Mouse (Mus musculus) limb, embryonic 14.5 days (tissue): ENCODE measurements around the gene Abhd4. TPM values are rescaled to one million over a fixed set of nuclear protein-coding genes. Genes with fewer than 3 reads are reported as not detected.

Experiments used
- ATAC-seq: fragments of 200-750 bp; cut with Nextera tagmentation; 2 replicates; pipeline ENCODE4 v1.8.0; 2017; ENCODE audit warnings: low read depth, moderate number of reproducible peaks, moderate TSS enrichment; ENCODE audit not compliant: low FRiP score
- DNase-seq: peaks from one replicate; pipeline ENCODE4 v3.0.0-alpha.2; 2015; ENCODE audit warnings: low spot score
- H3K27ac ChIP-seq: fragments of 300-500 bp; sonication (generic); replicated peaks from 2 replicates; pipeline ENCODE4 v1.5.1; 2014; ENCODE audit warnings: low read depth, mild to moderate bottlenecking, low read length, moderate library complexity, mixed read lengths
- H3K27me3 ChIP-seq: fragments of 300-500 bp; sonication (generic); 2 replicates; pipeline ENCODE4 v1.6.1; 2014; ENCODE audit warnings: low read length, mixed read lengths; ENCODE audit not compliant: control insufficient read depth, insufficient read depth
- H3K36me3 ChIP-seq: fragments of 300-500 bp; sonication (generic); 2 replicates; pipeline ENCODE4 v1.6.1; 2014; ENCODE audit warnings: mild to moderate bottlenecking, low read length, moderate library complexity, mixed read lengths; ENCODE audit not compliant: control insufficient read depth, insufficient read depth
- H3K4me1 ChIP-seq: fragments of 300-500 bp; sonication (generic); 2 replicates; pipeline ENCODE4 v1.6.1; 2014; ENCODE audit warnings: antibody characterized with exemption, low read length, mixed read lengths; ENCODE audit not compliant: control insufficient read depth, insufficient read depth
- H3K4me2 ChIP-seq: fragments of 300-500 bp; sonication (generic); replicated peaks from 2 replicates; pipeline ENCODE4 v1.6.1; 2014; ENCODE audit warnings: low read depth, mild to moderate bottlenecking, low read length, moderate library complexity; ENCODE audit not compliant: severe bottlenecking
- H3K4me3 ChIP-seq: fragments of 300-500 bp; sonication (generic); replicated peaks from 2 replicates; pipeline ENCODE4 v1.5.1; 2014; ENCODE audit warnings: low read length
- H3K9ac ChIP-seq: fragments of 300-500 bp; sonication (generic); 2 replicates; pipeline ENCODE4 v1.6.1; 2014; ENCODE audit warnings: mild to moderate bottlenecking, low read depth, low read length, moderate library complexity; ENCODE audit not compliant: severe bottlenecking
- H3K9me3 ChIP-seq: fragments of 300-500 bp; sonication (generic); 2 replicates; pipeline ENCODE4 v1.6.1; 2016; ENCODE audit warnings: low read length; ENCODE audit not compliant: control insufficient read depth
- POLR2A ChIP-seq: fragments of 200-500 bp; IDR thresholded peaks from 2 replicates; pipeline ENCODE4 v1.8.0; 2012; ENCODE audit warnings: inconsistent platforms, mild to moderate bottlenecking, moderate library complexity, borderline replicate concordance; ENCODE audit not compliant: insufficient read depth, insufficient read length; ENCODE audit errors: extremely low read depth
- WGBS: fragments of 180-500 bp; shearing (Covaris S2); extraction: QIAGEN DNeasy Blood & Tissue Kit; methylation state at CpG from one replicate; pipeline ENCODE4 v1.1.7; 2014; 5-methylcytosine and 5-hydroxymethylcytosine counted together
- polyA plus RNA-seq, 2 experiments: library from polyadenylated mRNA; depleted of rRNA in 1 of 2; stranded (reverse) in 1 of 2; unstranded in 1 of 2; fragments of >200 nt; fragmentation: Nextera tagmentation in 1 of 2; extraction: Ambion mirVana in 1 of 2; gene quantifications; 2 replicates each; pipeline versions ENCODE4 v1.2.1 to v1.2.3; 2012 to 2014

Gene Abhd4
- polyA plus RNA-seq, 2 experiments, result 27.7 to 58.4 TPM

- no peak for TF ChIP-seq POLR2A
- Histone ChIP-seq H3K9ac (no peak overlapping the region), H3K4me2 (no peak overlapping the region), H3K4me3 (no peak overlapping the region), H3K4me1 (0 out of 2 replicates have a peak, but pooled peaks cover 3% of the 10 kb centered on the region), H3K9me3 (no peaks in the 10 kb centered on the region), H3K27ac (no peak overlapping the region), H3K27me3 (no peaks in the 10 kb centered on the region), H3K36me3 (no peaks in the 10 kb centered on the region)
- WGBS, result 52% methylated on average over 15 of the region's 15 CpGs
- no peak for DNase-seq
- no peak for ATAC-seq
Observed at GRCm38 (mm10) chr14:54206750-54207550, 47.0 kb upstream of the Abhd4 start.

- WGBS, result 77% methylated on average over 5 of the region's 5 CpGs
- Histone ChIP-seq H3K4me3 (no peak overlapping the region), H3K36me3 (no peaks in the 10 kb centered on the region), H3K27me3 (no peaks in the 10 kb centered on the region), H3K9ac (no peak overlapping the region), H3K27ac (no peak overlapping the region), H3K9me3 (no peaks in the 10 kb centered on the region), H3K4me1 (0 out of 2 replicates have a peak, but pooled peaks cover 3% of the 10 kb centered on the region), H3K4me2 (no peak overlapping the region)
- no peak for DNase-seq
- no peak for ATAC-seq
- no peak for TF ChIP-seq POLR2A
Observed at GRCm38 (mm10) chr14:54207924-54208323, 46.1 kb upstream of the Abhd4 start.

DNA sequence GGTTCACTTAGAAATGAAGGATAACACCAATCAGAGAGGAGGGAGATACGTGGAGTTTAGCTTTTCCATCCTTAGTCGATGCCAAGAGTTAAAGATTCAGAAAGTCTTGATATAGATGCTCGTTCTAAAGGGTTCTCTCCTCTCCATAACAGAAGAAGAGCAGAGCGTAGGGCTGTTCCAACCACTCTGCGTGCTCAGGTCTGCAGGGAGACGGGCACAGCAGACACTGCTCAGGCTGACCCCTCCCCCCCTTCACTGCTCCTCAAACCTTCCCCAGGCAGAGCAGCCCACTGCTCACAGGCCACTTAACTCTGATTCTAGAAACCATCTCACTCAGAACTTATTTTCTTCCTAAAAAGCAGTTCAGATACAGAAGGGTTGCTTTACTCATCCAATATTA is 45.2 kb upstream of the Abhd4 start:
- Histone ChIP-seq H3K9me3 (no peaks in the 10 kb centered on the region), H3K4me1 (0 out of 2 replicates have a peak, but pooled peaks cover 3% of the 10 kb centered on the region), H3K9ac (no peak overlapping the region), H3K4me3 (no peak overlapping the region), H3K27ac (no peak overlapping the region), H3K4me2 (no peak overlapping the region), H3K27me3 (no peaks in the 10 kb centered on the region), H3K36me3 (no peaks in the 10 kb centered on the region)
- no peak for DNase-seq
- TF ChIP-seq POLR2A, result no peak
- ATAC-seq, result no peak
- 69% methylated on average over 6 of the region's 6 CpGs for WGBS

GRCm38 (mm10) chr14:54209932-54210331 is 44.1 kb upstream of the Abhd4 start:
- 74% methylated on average over 5 of the region's 5 CpGs for WGBS
- 0 out of 2 replicates have a peak, but pooled peaks cover 3% of the 10 kb centered on the region for H3K4me1 ChIP-seq
- no peaks in the 10 kb centered on the region for H3K9me3 ChIP-seq

DNA sequence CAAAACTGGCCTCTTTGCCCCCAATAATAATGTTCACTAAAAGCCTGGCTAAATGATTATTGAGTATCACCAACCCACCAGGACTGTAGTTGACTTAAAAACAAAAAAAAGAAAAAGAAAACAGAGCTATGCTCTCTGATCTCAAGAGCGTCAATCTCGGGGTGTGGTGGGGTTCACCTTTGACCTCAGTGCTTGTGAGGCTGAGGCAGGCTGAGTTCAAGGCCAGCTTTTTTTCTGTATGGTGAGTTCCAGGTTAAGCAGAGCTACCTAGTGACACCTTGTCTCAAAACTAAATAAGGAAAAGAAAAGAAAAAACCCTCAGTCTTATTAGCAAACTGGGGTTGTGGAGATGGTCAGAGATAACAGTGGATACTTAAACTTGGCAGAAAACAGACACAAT is 43.6 kb upstream of the Abhd4 start:
- Histone ChIP-seq H3K9me3 (no peaks in the 10 kb centered on the region), H3K9ac (no peak overlapping the region), H3K4me3 (no peak overlapping the region), H3K4me1 (0 out of 2 replicates have a peak, but pooled peaks cover 3% of the 10 kb centered on the region), H3K27ac (no peak overlapping the region), H3K4me2 (no peak overlapping the region), H3K36me3 (no peaks in the 10 kb centered on the region), H3K27me3 (no peaks in the 10 kb centered on the region)
- DNase-seq, result no peak
- ATAC-seq, result no peak
- WGBS, result 90% methylated on average over 2 of the region's 2 CpGs
- TF ChIP-seq POLR2A, result no peak

More at GRCm38 (mm10) chr14:54209932-54210331, 44.1 kb upstream of the Abhd4 start:
- Histone ChIP-seq H3K4me2 (no peak overlapping the region), H3K9ac (no peak overlapping the region), H3K27ac (no peak overlapping the region), H3K27me3 (no peaks in the 10 kb centered on the region), H3K4me3 (no peak overlapping the region), H3K36me3 (no peaks in the 10 kb centered on the region)
- ATAC-seq, result no peak
- TF ChIP-seq POLR2A, result no peak
- no peak for DNase-seq
